Mouse (Mus musculus) C2C12 (cell line): ENCODE measurements at regions not wholly inside any gene's neighbourhood (a gene's known extent, or its start where the extent isn't known, plus 50 kb on each side); places are given as distances from the start of the nearest gene placed in this dataset.

Source experiments
- H3K27me3 ChIP-seq: one replicate; pipeline ENCODE4 v1.6.1; 2011; ENCODE audit not compliant: control insufficient read depth, insufficient read depth, insufficient read length
- H3K36me3 ChIP-seq: one replicate; pipeline ENCODE4 v1.6.1; 2011; ENCODE audit not compliant: control insufficient read depth, insufficient read depth
- H3K4me3 ChIP-seq: one replicate; pipeline ENCODE4 v1.5.1; 2011; ENCODE audit warnings: mild to moderate bottlenecking, control low read depth; ENCODE audit not compliant: poor library complexity, insufficient read depth, severe bottlenecking
- H3K79me2 ChIP-seq: one replicate; pipeline ENCODE4 v1.6.1; 2011; ENCODE audit not compliant: control insufficient read depth, insufficient read depth
- H3K79me3 ChIP-seq: one replicate; pipeline ENCODE4 v1.6.1; 2011; ENCODE audit warnings: low read depth, control low read depth
- H3ac ChIP-seq: one replicate; pipeline ENCODE3; 2011; ENCODE audit warnings: low read depth; ENCODE audit not compliant: control insufficient read depth, insufficient read length
- CEBPB ChIP-seq: IDR thresholded peaks from one replicate; pipeline ENCODE4 v1.6.1; 2011; ENCODE audit warnings: low read depth, mild to moderate bottlenecking, control low read depth, moderate library complexity
- CTCF ChIP-seq: IDR thresholded peaks from one replicate; pipeline ENCODE4 v1.5.1; 2011; ENCODE audit not compliant: control insufficient read depth, insufficient read depth, insufficient read length
- FOSL1 ChIP-seq: IDR thresholded peaks from one replicate; pipeline ENCODE4 v1.8.0; 2011; ENCODE audit warnings: mild to moderate bottlenecking, low read length; ENCODE audit not compliant: poor library complexity, insufficient read depth, severe bottlenecking
- MAX ChIP-seq: IDR thresholded peaks from one replicate; pipeline ENCODE4 v1.6.1; 2011; ENCODE audit warnings: mild to moderate bottlenecking, control low read depth
- MYOD1 ChIP-seq: IDR thresholded peaks from one replicate; pipeline ENCODE4 v1.6.1; 2011; ENCODE audit warnings: low read depth; ENCODE audit not compliant: control insufficient read depth, insufficient read length
- MYOG ChIP-seq: IDR thresholded peaks from one replicate; pipeline ENCODE4 v1.6.1; 2011; ENCODE audit not compliant: control insufficient read depth, insufficient read length; ENCODE audit errors: extremely low read depth
- USF1 ChIP-seq: IDR thresholded peaks from one replicate; pipeline ENCODE4 v1.6.1; 2011; ENCODE audit warnings: low read depth, mild to moderate bottlenecking, control low read depth, moderate library complexity

GRCm38 (mm10) chr10:126734661-126735060, 166.5 kb downstream of the Atp23 start:
- H3K79me2 ChIP-seq = no peaks in the 10 kb centered on the region

GRCm38 (mm10) chr10:126727840-126728239, 173.3 kb downstream of the Atp23 start:
- no peaks in the 10 kb centered on the region for H3K27me3 ChIP-seq
- H3K36me3 ChIP-seq = no peaks in the 10 kb centered on the region
- TF ChIP-seq MAX (no peak), USF1 (no peak), MYOD1 (no peak), CEBPB (no peak), CTCF (no peak), FOSL1 (no peak), MYOG (no peak)
- no peak overlapping the region for H3ac ChIP-seq
- H3K79me2 ChIP-seq = no peaks in the 10 kb centered on the region
- H3K79me3 ChIP-seq = no peaks in the 10 kb centered on the region
- no peak overlapping the region for H3K4me3 ChIP-seq

More at GRCm38 (mm10) chr10:126734661-126735060, 166.5 kb downstream of the Atp23 start:
- no peaks in the 10 kb centered on the region for H3K27me3 ChIP-seq
- TF ChIP-seq FOSL1 (no peak), MYOD1 (no peak), MAX (no peak), CTCF (no peak), MYOG (no peak), CEBPB (no peak), USF1 (no peak)
- H3K79me3 ChIP-seq = no peaks in the 10 kb centered on the region
- no peak overlapping the region for H3ac ChIP-seq
- H3K36me3 ChIP-seq = no peaks in the 10 kb centered on the region
- H3K4me3 ChIP-seq = no peak overlapping the region

GRCm38 (mm10) chr10:126717961-126718360, 183.2 kb downstream of the Atp23 start:
- H3K27me3 ChIP-seq = no peaks in the 10 kb centered on the region

GRCm38 (mm10) chr10:126711758-126712157, 189.4 kb downstream of the Atp23 start:
- no peaks in the 10 kb centered on the region for H3K79me2 ChIP-seq
- no peaks in the 10 kb centered on the region for H3K36me3 ChIP-seq
- no peak overlapping the region for H3ac ChIP-seq
- H3K4me3 ChIP-seq = no peak overlapping the region
- TF ChIP-seq MYOG = no peak
- no peaks in the 10 kb centered on the region for H3K27me3 ChIP-seq
- no peaks in the 10 kb centered on the region for H3K79me3 ChIP-seq

More at GRCm38 (mm10) chr10:126717961-126718360, 183.2 kb downstream of the Atp23 start:
- Histone ChIP-seq H3ac (no peak overlapping the region), H3K79me3 (no peaks in the 10 kb centered on the region), H3K36me3 (no peaks in the 10 kb centered on the region), H3K79me2 (no peaks in the 10 kb centered on the region), H3K4me3 (no peak overlapping the region)
- TF ChIP-seq USF1 (no peak), MYOG (no peak), CEBPB (no peak), CTCF (no peak), MYOD1 (no peak), MAX (no peak)

- Histone ChIP-seq H3K36me3 (no peaks in the 10 kb centered on the region), H3K79me3 (no peaks in the 10 kb centered on the region), H3ac (no peak overlapping the region), H3K27me3 (no peaks in the 10 kb centered on the region), H3K4me3 (no peak overlapping the region), H3K79me2 (no peaks in the 10 kb centered on the region)
- no peak for TF ChIP-seq CTCF
- no peak for TF ChIP-seq USF1
- TF ChIP-seq MAX = no peak
- no peak for TF ChIP-seq MYOD1
- TF ChIP-seq MYOG = no peak
- TF ChIP-seq CEBPB = no peak
- TF ChIP-seq FOSL1 = no peak
Measured at GRCm38 (mm10) chr10:126709219-126709917, 191.8 kb downstream of the Atp23 start.

GRCm38 (mm10) chr10:126708730-126709129, 192.4 kb downstream of the Atp23 start:
- Histone ChIP-seq H3K4me3 (no peak overlapping the region), H3ac (no peak overlapping the region), H3K36me3 (no peaks in the 10 kb centered on the region), H3K27me3 (no peaks in the 10 kb centered on the region), H3K79me2 (no peaks in the 10 kb centered on the region), H3K79me3 (no peaks in the 10 kb centered on the region)
- no peak for TF ChIP-seq MYOG
- no peak for TF ChIP-seq MAX
- TF ChIP-seq USF1 = no peak
- TF ChIP-seq MYOD1 = no peak
- TF ChIP-seq CEBPB = no peak
- TF ChIP-seq CTCF = no peak
- no peak for TF ChIP-seq FOSL1
